Comparison of ENCODE assay signal across 8 mouse cellular contexts in the genomic region with DNA sequence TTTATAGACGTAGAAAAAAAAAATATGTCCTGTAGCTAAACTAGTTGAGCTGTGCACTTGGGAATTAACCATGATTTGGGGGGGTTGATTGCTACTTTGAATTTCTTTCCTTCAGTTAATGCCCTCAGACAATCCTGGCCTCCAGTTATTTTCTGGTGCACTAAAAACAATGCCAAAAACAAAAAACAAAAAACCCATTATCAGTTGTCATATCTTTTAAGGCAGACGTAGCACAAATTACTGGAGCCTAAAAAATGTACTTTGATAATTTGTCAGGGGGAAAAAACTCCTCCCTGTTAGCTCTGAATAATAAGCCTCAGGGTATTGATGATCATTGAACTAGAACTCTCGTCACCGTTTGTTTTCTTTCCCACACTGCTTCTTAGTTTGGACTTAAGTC. TPM values are rescaled to one million over a fixed set of nuclear protein-coding genes. Genes with fewer than 3 reads are reported as not detected.
DNase-seq lines count a peak whose midpoint lies in the region; ATAC-seq and TF ChIP-seq lines count a peak whose summit lies in the region.

No protein-coding gene starts in this region.

- H3K4me1 ChIP-seq in lung, embryonic 16.5 days (replicated peaks; ENCODE audit: control insufficient read depth, insufficient read depth, low read length): peaks cover 21% of the 10 kb centered on the region
- peaks cover 8% of the 10 kb centered on the region for H3K4me1 ChIP-seq in embryonic facial prominence, embryonic 14.5 days (ENCODE audit: control insufficient read depth, insufficient read depth, low read length)
- H3K4me1 ChIP-seq in limb, embryonic 11.5 days (ENCODE audit: control insufficient read depth, insufficient read depth, low read length): no peaks in the 10 kb centered on the region
- H3K4me1 ChIP-seq in small intestine, adult 2 months (ENCODE audit: control insufficient read depth, insufficient read depth, insufficient read length, low read length): peaks cover 4% of the 10 kb centered on the region

- no peaks in the 10 kb centered on the region for H3K27me3 ChIP-seq in lung, embryonic 16.5 days (ENCODE audit: control insufficient read depth, insufficient read depth, low read depth, low read length)
- H3K27me3 ChIP-seq in embryonic facial prominence, embryonic 14.5 days (replicated peaks; ENCODE audit: control insufficient read depth, insufficient read depth, low read length): no peaks in the 10 kb centered on the region
- H3K27me3 ChIP-seq in limb, embryonic 11.5 days (ENCODE audit: control insufficient read depth, insufficient read depth, low read length): no peaks in the 10 kb centered on the region
- no peaks in the 10 kb centered on the region for H3K27me3 ChIP-seq in small intestine, adult 2 months (ENCODE audit: control insufficient read depth, insufficient read depth, low read length)

- DNase-seq in lung, postnatal 4 days: no peak
- no peak for DNase-seq in embryonic facial prominence, embryonic 14.5 days (ENCODE audit: low spot score)
- no peak for DNase-seq in limb, embryonic 11.5 days (ENCODE audit: low spot score)
- no peak for DNase-seq in left cerebral cortex, postnatal 14 days (ENCODE audit: low spot score in 2 of 2)
- DNase-seq in left cerebral cortex, adult 18-20 months (ENCODE audit: low spot score in 2 of 2): no peak
- no peak for DNase-seq in thymus, adult 18-20 months

- H3K4me3 ChIP-seq in lung, embryonic 16.5 days (ENCODE audit: low read length): peak overlapping the region; percentile 89
- H3K4me3 ChIP-seq in embryonic facial prominence, embryonic 14.5 days (ENCODE audit: low read depth, low read length): peak overlapping the region; percentile 69
- peak overlapping the region; percentile 79 for H3K4me3 ChIP-seq in limb, embryonic 11.5 days (ENCODE audit: low read depth, low read length)
- peak overlapping the region; percentile 86 for H3K4me3 ChIP-seq in small intestine, adult 2 months (ENCODE audit: low read depth, low read length)

- peaks cover 9% of the 10 kb centered on the region; the same call in 1 of the 2 replicates for H3K36me3 ChIP-seq in lung, embryonic 16.5 days (ENCODE audit: control insufficient read depth, insufficient read depth, low read length)
- peaks cover 25% of the 10 kb centered on the region for H3K36me3 ChIP-seq in embryonic facial prominence, embryonic 14.5 days (ENCODE audit: control insufficient read depth, insufficient read depth, low read length)
- no peaks in the 10 kb centered on the region for H3K36me3 ChIP-seq in limb, embryonic 11.5 days (ENCODE audit: control insufficient read depth, insufficient read depth, low read length)
- H3K36me3 ChIP-seq in small intestine, adult 2 months (ENCODE audit: control insufficient read depth, insufficient read depth, low read length): peaks cover 7% of the 10 kb centered on the region

- WGBS in lung, embryonic 16.5 days: 17% methylated on average over 4 of the region's 4 CpGs
- 5% methylated on average over 4 of the region's 4 CpGs for WGBS in embryonic facial prominence, embryonic 14.5 days
- 19% methylated on average over 4 of the region's 4 CpGs for WGBS in limb, embryonic 11.5 days
- 14% methylated on average over 4 of the region's 4 CpGs for WGBS in small intestine, adult 2 months

- peak overlapping the region; percentile 86 for H3K9ac ChIP-seq in lung, embryonic 16.5 days (ENCODE audit: low read length)
- peak overlapping the region; percentile 97 for H3K9ac ChIP-seq in embryonic facial prominence, embryonic 14.5 days (ENCODE audit: low read depth, low read length)
- peak overlapping the region; percentile 97 for H3K9ac ChIP-seq in limb, embryonic 11.5 days (ENCODE audit: low read length)

- peak overlapping the region; percentile 79 for H3K4me2 ChIP-seq in lung, embryonic 16.5 days (ENCODE audit: low read depth, low read length)
- peak overlapping the region; percentile 54 for H3K4me2 ChIP-seq in embryonic facial prominence, embryonic 14.5 days (ENCODE audit: low read depth, low read length)
- peak overlapping the region; percentile 65 for H3K4me2 ChIP-seq in limb, embryonic 11.5 days (ENCODE audit: low read depth, severe bottlenecking)

- no peak for TF ChIP-seq POLR2A in small intestine, adult 2 months (IDR thresholded peaks at IDR 0.05; ENCODE audit: low read depth, low read length)

- no peak overlapping the region; the same call in 1 of the 2 replicates for H3K27ac ChIP-seq in lung, embryonic 16.5 days (ENCODE audit: low read length)
- H3K27ac ChIP-seq in embryonic facial prominence, embryonic 14.5 days (replicated peaks; ENCODE audit: low read depth, low read length): peak overlapping the region; percentile 94
- H3K27ac ChIP-seq in limb, embryonic 11.5 days (replicated peaks; ENCODE audit: low read depth, low read length): no peak overlapping the region
- H3K27ac ChIP-seq in small intestine, adult 2 months (ENCODE audit: insufficient read depth, low read depth, low read length): peak overlapping the region; percentile 74; the same call in 1 of the 2 replicates

- intact Hi-C loops in left cerebral cortex, postnatal 14 days (cut with DNase I): no loop called here

- peaks cover 9% of the 10 kb centered on the region for H3K9me3 ChIP-seq in lung, embryonic 16.5 days (ENCODE audit: control insufficient read depth, low read length)
- H3K9me3 ChIP-seq in embryonic facial prominence, embryonic 14.5 days (ENCODE audit: control insufficient read depth, low read length): peaks cover 6% of the 10 kb centered on the region; the same call in 1 of the 2 replicates
- H3K9me3 ChIP-seq in limb, embryonic 11.5 days (ENCODE audit: control insufficient read depth, low read length): no peaks in the 10 kb centered on the region

- no peak for TF ChIP-seq CTCF in small intestine, adult 2 months (IDR thresholded peaks at IDR 0.05; ENCODE audit: extremely low read depth, insufficient read length, insufficient replicate concordance, low read depth, low read length)

- ATAC-seq in lung, embryonic 16.5 days (ENCODE audit: low read depth): no peak
- ATAC-seq in embryonic facial prominence, embryonic 14.5 days (ENCODE audit: low read depth): no peak
- no peak for ATAC-seq in limb, embryonic 11.5 days (ENCODE audit: insufficient number of reproducible peaks, low FRiP score, low TSS enrichment, low read depth)

RNA-seq across cellular contexts. Expression of gene Ube2j1, which starts 0.8 kb away (rescaled TPM):
- 48.2 and 50.1 TPM in 2 replicates for polyA plus RNA-seq in lung, embryonic 16.5 days (2015; fragmentation: Nextera tagmentation; extraction: Ambion mirVana)
- polyA plus RNA-seq in embryonic facial prominence, embryonic 14.5 days (2014; fragmentation: Nextera tagmentation; extraction: Ambion mirVana): 45.1 and 54.7 TPM in 2 replicates
- polyA plus RNA-seq in limb, embryonic 11.5 days (2014; fragmentation: Nextera tagmentation; extraction: Ambion mirVana): 40.9 and 42.2 TPM in 2 replicates
- 8.8 and 18.5 TPM in 2 replicates for polyA plus RNA-seq in small intestine, adult 2 months (2012; rRNA removed)
- 100 to 1,000 TPM; 109 to 118 TPM for total RNA-seq in left cerebral cortex, postnatal 14 days (2021)
- total RNA-seq in left cerebral cortex, adult 18-20 months (2021): 100 to 1,000 TPM; 110 to 117 TPM

RNA-seq across cellular contexts. Expression of gene Gabrr2, which starts 30.8 kb away (rescaled TPM):
- polyA plus RNA-seq in lung, embryonic 16.5 days (2015; fragmentation: Nextera tagmentation; extraction: Ambion mirVana): 0.10 and 0.20 TPM in 2 replicates
- 0.18 and 0.67 TPM in 2 replicates for polyA plus RNA-seq in embryonic facial prominence, embryonic 14.5 days (2014; fragmentation: Nextera tagmentation; extraction: Ambion mirVana)
- polyA plus RNA-seq in limb, embryonic 11.5 days (2014; fragmentation: Nextera tagmentation; extraction: Ambion mirVana): 0.23 and 0.27 TPM in 2 replicates
- polyA plus RNA-seq in small intestine, adult 2 months (2012; rRNA removed): 0.18 and 1.5 TPM in 2 replicates
- total RNA-seq in left cerebral cortex, postnatal 14 days (2021): under 1 TPM in 1 of 2 experiments, not detected in 1; 0.49 TPM
- total RNA-seq in left cerebral cortex, adult 18-20 months (2021): under 1 TPM; 0.40 to 0.53 TPM

RNA-seq across cellular contexts. Expression of gene Rragd, which starts 49.2 kb away (rescaled TPM):
- polyA plus RNA-seq in lung, embryonic 16.5 days (2015; fragmentation: Nextera tagmentation; extraction: Ambion mirVana): 2.6 and 2.9 TPM in 2 replicates
- polyA plus RNA-seq in embryonic facial prominence, embryonic 14.5 days (2014; fragmentation: Nextera tagmentation; extraction: Ambion mirVana): 18.3 and 21.8 TPM in 2 replicates
- polyA plus RNA-seq in limb, embryonic 11.5 days (2014; fragmentation: Nextera tagmentation; extraction: Ambion mirVana): 25.8 and 26.1 TPM in 2 replicates
- polyA plus RNA-seq in small intestine, adult 2 months (2012; rRNA removed): 4.7 and 14.9 TPM in 2 replicates
- 10 to 100 TPM; 65.9 to 78.5 TPM for total RNA-seq in left cerebral cortex, postnatal 14 days (2021)
- 10 to 100 TPM; 94.8 to 95.0 TPM for total RNA-seq in left cerebral cortex, adult 18-20 months (2021)

Comparison
In these comparisons a context has a peak if more than half of its experiments do, and no peak if none do; other contexts are left out.
1. H3K27ac ChIP-seq: peak in embryonic facial prominence, embryonic 14.5 days (single experiment) and small intestine, adult 2 months (single experiment); none in lung, embryonic 16.5 days (single experiment) and limb, embryonic 11.5 days (single experiment).
2. Peak in every context shown above with its lines, with median percentiles within 50 percentile points of each other: H3K4me2 ChIP-seq, H3K4me3 ChIP-seq and H3K9ac ChIP-seq.